Comparison of ENCODE assay signal across 11 mouse cellular contexts in genomic region chr2:57699226-57699625, GRCm38 (mm10).
DNase-seq lines count a peak whose midpoint lies in the region; ATAC-seq and TF ChIP-seq lines count a peak whose summit lies in the region.
"Had no signal": no experiment of that assay in that cellular context is flagged by ENCODE, and none has a peak within 500 bp of the region (broad histone marks: within the 10 kb centered on the region; RNA-seq: fewer than 3 reads in every experiment).

No protein-coding gene starts in this region.

- no peaks in the 10 kb centered on the region for H3K9me3 ChIP-seq in forebrain, embryonic 12.5 days
- H3K9me3 ChIP-seq in intestine, embryonic 16.5 days (ENCODE audit: control insufficient read depth, low read length): no peaks in the 10 kb centered on the region
- H3K9me3 ChIP-seq in neural tube, embryonic 14.5 days (ENCODE audit: control insufficient read depth, low read length): no peaks in the 10 kb centered on the region
- H3K9me3 ChIP-seq: G1E; megakaryocyte, embryonic 14.5 days had no signal

- no peaks in the 10 kb centered on the region for H3K36me3 ChIP-seq in forebrain, embryonic 12.5 days (replicated peaks)
- no peaks in the 10 kb centered on the region for H3K36me3 ChIP-seq in intestine, embryonic 16.5 days (ENCODE audit: control insufficient read depth, insufficient read depth, low read length)
- H3K36me3 ChIP-seq in neural tube, embryonic 14.5 days (ENCODE audit: control insufficient read depth, insufficient read depth, low read length): no peaks in the 10 kb centered on the region
- H3K36me3 ChIP-seq: G1E had no signal

- no peak for TF ChIP-seq CTCF in layer of hippocampus, adult 2 months (conservative IDR thresholded peaks at IDR 0.05)

- peak overlapping the region; percentile 81; the same call in 1 of the 2 replicates for H3K27ac ChIP-seq in layer of hippocampus, adult 2 months
- H3K27ac ChIP-seq in forebrain, embryonic 12.5 days: peak overlapping the region; percentile 22
- H3K27ac ChIP-seq in intestine, embryonic 16.5 days (ENCODE audit: low read length): no peak overlapping the region
- H3K27ac ChIP-seq in neural tube, embryonic 14.5 days (ENCODE audit: low read depth, low read length): no peak overlapping the region

- H3K27me3 ChIP-seq in forebrain, embryonic 12.5 days: no peaks in the 10 kb centered on the region
- no peaks in the 10 kb centered on the region for H3K27me3 ChIP-seq in intestine, embryonic 16.5 days (replicated peaks; ENCODE audit: control insufficient read depth, insufficient read depth, low read length)
- no peaks in the 10 kb centered on the region for H3K27me3 ChIP-seq in neural tube, embryonic 14.5 days (ENCODE audit: control insufficient read depth, insufficient read depth, low read length)

- peak overlapping the region; percentile 53 for H3K4me3 ChIP-seq in layer of hippocampus, adult 2 months
- peak overlapping the region; percentile 33 for H3K4me3 ChIP-seq in forebrain, embryonic 12.5 days (replicated peaks)
- peak overlapping the region; percentile 41; the same call in 1 of the 2 replicates for H3K4me3 ChIP-seq in intestine, embryonic 16.5 days (ENCODE audit: low read length)
- H3K4me3 ChIP-seq in neural tube, embryonic 14.5 days (ENCODE audit: low read depth, low read length): peak overlapping the region; percentile 32

- DNase-seq in layer of hippocampus, adult 2 months (ENCODE audit: low spot score in 2 of 2): no peak
- no peak for DNase-seq in layer of hippocampus, adult 8-10 months (ENCODE audit: low spot score in 2 of 2)
- no peak for DNase-seq in thymus, adult 18-20 months
- DNase-seq in urinary bladder, adult 18-20 months (ENCODE audit: low spot score in 2 of 2): no peak
- DNase-seq: spleen, adult 18-20 months had no signal

- peak overlapping the region; percentile 54 for H3K4me2 ChIP-seq in forebrain, embryonic 12.5 days
- peak overlapping the region; percentile 64; the same call in 1 of the 2 replicates for H3K4me2 ChIP-seq in intestine, embryonic 16.5 days (ENCODE audit: low read depth, low read length)
- peak overlapping the region; percentile 56 for H3K4me2 ChIP-seq in neural tube, embryonic 14.5 days (ENCODE audit: low read depth, low read length)

- H3K9ac ChIP-seq in forebrain, embryonic 12.5 days: no peak overlapping the region
- H3K9ac ChIP-seq in intestine, embryonic 16.5 days (ENCODE audit: low read depth, low read length): no peak overlapping the region
- H3K9ac ChIP-seq in neural tube, embryonic 14.5 days (replicated peaks; ENCODE audit: low read depth, low read length): no peak overlapping the region; the same call in 1 of the 2 replicates

- ATAC-seq in forebrain, embryonic 12.5 days (ENCODE audit: low FRiP score): peak; percentile 45; the same call in 1 of the 2 replicates
- ATAC-seq in intestine, embryonic 16.5 days: no peak
- peak; percentile 82 for ATAC-seq in neural tube, embryonic 14.5 days (ENCODE audit: low read depth)
- ATAC-seq in megakaryocyte progenitor cell, adult 5-6 weeks (replicated peaks; ENCODE audit: poor library complexity): no peak

- 6% methylated on average over 4 of the region's 4 CpGs for WGBS in forebrain, embryonic 12.5 days
- WGBS in intestine, embryonic 16.5 days: 40% methylated on average over 4 of the region's 4 CpGs
- 5% methylated on average over 4 of the region's 4 CpGs for WGBS in neural tube, embryonic 14.5 days

- peaks cover 22% of the 10 kb centered on the region for H3K4me1 ChIP-seq in forebrain, embryonic 12.5 days
- H3K4me1 ChIP-seq in intestine, embryonic 16.5 days (ENCODE audit: control insufficient read depth, insufficient read depth, low read length): 0 out of 2 replicates have a peak, but pooled peaks cover 4% of the 10 kb centered on the region
- H3K4me1 ChIP-seq in neural tube, embryonic 14.5 days (ENCODE audit: control insufficient read depth, insufficient read depth, low read length): no peaks in the 10 kb centered on the region
- H3K4me1 ChIP-seq: megakaryocyte, embryonic 14.5 days had no signal

Comparison
In these comparisons a context has a peak if more than half of its experiments do, and no peak if none do; other contexts are left out.
1. H3K27ac ChIP-seq: peak in layer of hippocampus, adult 2 months (single experiment) and forebrain, embryonic 12.5 days (single experiment); none in intestine, embryonic 16.5 days (single experiment) and neural tube, embryonic 14.5 days (single experiment).
2. ATAC-seq: peak in forebrain, embryonic 12.5 days (single experiment) and neural tube, embryonic 14.5 days (single experiment); none in intestine, embryonic 16.5 days (single experiment) and megakaryocyte progenitor cell, adult 5-6 weeks (single experiment).
3. Peak in every context shown above with its lines, with median percentiles within 50 percentile points of each other: H3K4me3 ChIP-seq and H3K4me2 ChIP-seq.